26 mouse cellular contexts compared by ENCODE assay signal in the genomic region with DNA sequence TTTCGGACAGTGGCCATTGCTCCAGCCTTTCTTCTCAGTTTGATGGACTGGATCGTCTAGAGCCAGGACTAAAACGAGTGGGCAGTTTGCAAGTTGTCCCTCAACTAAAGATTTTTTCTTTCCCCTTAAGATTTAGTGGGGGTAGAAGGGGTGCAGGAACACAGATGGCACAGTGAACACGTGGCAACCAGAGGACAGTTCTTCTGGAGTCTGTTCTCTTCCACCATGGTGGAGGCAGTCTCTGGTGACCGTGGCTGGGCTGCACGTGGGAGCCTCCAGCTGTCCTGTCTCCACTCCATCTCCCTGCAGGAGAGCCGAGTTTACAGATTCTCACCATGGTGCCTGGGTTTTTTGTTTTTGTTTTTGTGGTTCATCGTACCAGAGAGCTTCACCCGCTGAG. TPM values are rescaled to one million over a fixed set of nuclear protein-coding genes. Genes with fewer than 3 reads are reported as not detected.
A peak's percentile ranks its signal among the peaks of the same experiment; 100 is the strongest.
DNase-seq lines count a peak whose midpoint lies in the region; TF ChIP-seq lines count a peak whose summit lies in the region.
"Had no signal": no experiment of that assay in that cellular context is flagged by ENCODE, and none has a peak within 500 bp of the region (broad histone marks: within the 10 kb centered on the region; RNA-seq: fewer than 3 reads in every experiment).

No protein-coding gene starts in this region.

- H3K4me1 ChIP-seq in embryonic fibroblast, embryonic 13.5 days (ENCODE audit: control insufficient read depth, insufficient read depth, low read length) = peaks cover 9% of the 10 kb centered on the region
- H3K4me1 ChIP-seq: embryonic facial prominence, embryonic 13.5 days; embryonic facial prominence, embryonic 15.5 days; forebrain, embryonic 15.5 days had no signal

- TF ChIP-seq CTCF in layer of hippocampus, adult 2 months (conservative IDR thresholded peaks at IDR 0.05) = no peak
- TF ChIP-seq CTCF in embryonic fibroblast, embryonic 13.5 days (IDR thresholded peaks at IDR 0.05; ENCODE audit: borderline replicate concordance, insufficient read depth, low read length) = no peak

- intact Hi-C loops in left cerebral cortex, postnatal 36 days (cut with DNase I) = no loop called here
- intact Hi-C loops in left cerebral cortex, postnatal 14 days (cut with DNase I) = no loop called here

- no peak for TF ChIP-seq POLR2A in embryonic fibroblast, embryonic 13.5 days (IDR thresholded peaks at IDR 0.05; ENCODE audit: low read depth, low read length)

- no peak overlapping the region for H3K4me3 ChIP-seq in layer of hippocampus, adult 2 months
- H3K4me3 ChIP-seq in embryonic fibroblast, embryonic 13.5 days (ENCODE audit: insufficient read depth, low read length) = no peak overlapping the region
- H3K4me3 ChIP-seq: embryonic facial prominence, embryonic 13.5 days; embryonic facial prominence, embryonic 15.5 days; forebrain, embryonic 13.5 days; forebrain, embryonic 15.5 days had no signal

- peak overlapping the region; percentile 47; the same call in 1 of the 2 replicates for H3K27ac ChIP-seq in layer of hippocampus, adult 2 months
- peak overlapping the region; percentile 3; the same call in 1 of the 2 replicates for H3K27ac ChIP-seq in embryonic fibroblast, embryonic 13.5 days (ENCODE audit: insufficient read depth, low read length)
- H3K27ac ChIP-seq: embryonic facial prominence, embryonic 13.5 days; embryonic facial prominence, embryonic 15.5 days; forebrain, embryonic 13.5 days; forebrain, embryonic 15.5 days had no signal

- DNase-seq in layer of hippocampus, adult 2 months (ENCODE audit: low spot score in 2 of 2) = no peak
- no peak for DNase-seq in layer of hippocampus, postnatal 25 days (ENCODE audit: extremely low spot score in 1 of 2, low spot score in 1 of 2)
- peak; percentile 22 to 36 for DNase-seq in left cerebral cortex, postnatal 36 days (ENCODE audit: low spot score in 2 of 2)
- no peak for DNase-seq in left cerebral cortex, postnatal 14 days (ENCODE audit: low spot score in 2 of 2)
- DNase-seq in brain, adult 2 months (ENCODE audit: low read depth, low spot score) = peak; percentile 75
- DNase-seq in kidney, adult 11 months = no peak
- no peak for DNase-seq in adrenal gland, postnatal 14 days
- DNase-seq: adrenal gland, adult 2 months; adrenal gland, postnatal 10 days; adrenal gland, postnatal 36 days; cerebellum, adult 11 months; cerebellum, adult 18-20 months; cerebellum, adult 8-10 months; cerebellum, adult 9-11 months; cerebellum, postnatal 14 days; cerebellum, postnatal 36 days; embryo, embryonic 11 days; forebrain, postnatal 0 days had no signal

RNA-seq across cellular contexts. Expression of gene Uchl1, which starts 11.8 kb away (rescaled TPM):
- total RNA-seq in layer of hippocampus, adult 2 months (2021) = 100 to 1,000 TPM; 803 to 896 TPM
- total RNA-seq in layer of hippocampus, postnatal 25 days (2021) = 100 to 1,000 TPM; 783 to 964 TPM
- total RNA-seq in left cerebral cortex, postnatal 36 days (2021) = 100 to 1,000 TPM; 889 to 972 TPM
- 1,000 to 10,000 TPM; 1,030 to 1,070 TPM for total RNA-seq in left cerebral cortex, postnatal 14 days (2021)
- polyA plus RNA-seq in embryonic fibroblast, embryonic 13.5 days (2011; ENCODE audit: insufficient read length, low read depth, missing spikeins) = 21.7 and 39.8 TPM in 2 replicates
- total RNA-seq in adrenal gland, postnatal 14 days (2021) = 72.4 and 110 TPM in 2 replicates
- total RNA-seq: MEL had no signal

RNA-seq across cellular contexts. Expression of gene Limch1, which starts 57.9 kb away (rescaled TPM):
- total RNA-seq in layer of hippocampus, adult 2 months (2021) = 100 to 1,000 TPM; 127 to 140 TPM
- 100 to 1,000 TPM; 110 to 125 TPM for total RNA-seq in layer of hippocampus, postnatal 25 days (2021)
- 100 to 1,000 TPM; 100 to 131 TPM for total RNA-seq in left cerebral cortex, postnatal 36 days (2021)
- total RNA-seq in left cerebral cortex, postnatal 14 days (2021) = 100 to 1,000 TPM; 101 TPM
- 27.4 and 44.2 TPM in 2 replicates for polyA plus RNA-seq in embryonic fibroblast, embryonic 13.5 days (2011; ENCODE audit: insufficient read length, low read depth, missing spikeins)
- 90.6 and 96.8 TPM in 2 replicates for total RNA-seq in adrenal gland, postnatal 14 days (2021)
- total RNA-seq: common myeloid progenitor, adult 5-6 weeks; MEL had no signal
- polyA plus RNA-seq: C2C12 had no signal

Comparison
In these comparisons a context has a peak if more than half of its experiments do, and no peak if none do; other contexts are left out.
1. DNase-seq: peak in left cerebral cortex, postnatal 36 days (2 of 2) and brain, adult 2 months (single experiment); none in layer of hippocampus, adult 2 months (0 of 2), layer of hippocampus, postnatal 25 days (0 of 2), left cerebral cortex, postnatal 14 days (0 of 2), kidney, adult 11 months (single experiment) and adrenal gland, postnatal 14 days (single experiment).